Mouse (Mus musculus): ENCODE measurements around the gene Poln.

The Poln gene

GRCm38 (mm10) chr5:34186391-34186790, 17.1 kb upstream of the Poln start:
- DNase-seq: no peak

- DNase-seq: no peak
Measured at GRCm38 (mm10) chr5:34185791-34186190, 16.5 kb upstream of the Poln start.

- DNase-seq: no peak
Measured at GRCm38 (mm10) chr5:34185051-34185580, 15.9 kb upstream of the Poln start.

GRCm38 (mm10) chr5:34183976-34184375, 14.7 kb upstream of the Poln start:
- no peak for DNase-seq

GRCm38 (mm10) chr5:34183156-34183880, 14.1 kb upstream of the Poln start:
- peak; percentile 74 for DNase-seq

GRCm38 (mm10) chr5:34182486-34182885, 13.2 kb upstream of the Poln start:
- peak; percentile 62 for DNase-seq

- DNase-seq: peak; percentile 2
Measured at GRCm38 (mm10) chr5:34177821-34178220, 8.6 kb upstream of the Poln start.

GRCm38 (mm10) chr5:34177091-34177490, 7.8 kb upstream of the Poln start:
- peak; percentile 2 for DNase-seq

GRCm38 (mm10) chr5:34176691-34177090, 7.4 kb upstream of the Poln start:
- peak; percentile 2 for DNase-seq

- DNase-seq: no peak
Measured at GRCm38 (mm10) chr5:34175403-34175694, 6.1 kb upstream of the Poln start.

GRCm38 (mm10) chr5:34174550-34175402, 5.5 kb upstream of the Poln start:
- peak; percentile 1 for DNase-seq

GRCm38 (mm10) chr5:34174021-34174420, 4.8 kb upstream of the Poln start:
- DNase-seq: no peak

- no peak for DNase-seq
Measured at GRCm38 (mm10) chr5:34170726-34171125, 1.5 kb upstream of the Poln start.

GRCm38 (mm10) chr5:34169954-34170353, 706 bp upstream of the Poln start:
- DNase-seq: no peak

GRCm38 (mm10) chr5:34167857-34168256, 1.4 kb downstream of the Poln start:
- DNase-seq: no peak

- DNase-seq: no peak
Measured at GRCm38 (mm10) chr5:34165793-34166192, 3.5 kb downstream of the Poln start.

GRCm38 (mm10) chr5:34148476-34148875, 20.8 kb downstream of the Poln start:
- DNase-seq: no peak

GRCm38 (mm10) chr5:34147554-34147953, 21.7 kb downstream of the Poln start:
- no peak for DNase-seq

- peak; percentile 38 for DNase-seq
Measured at GRCm38 (mm10) chr5:34139751-34140150, 29.5 kb downstream of the Poln start.

- no peak for DNase-seq
Measured at GRCm38 (mm10) chr5:34132731-34133130, 36.5 kb downstream of the Poln start.

GRCm38 (mm10) chr5:34124131-34124530, 45.1 kb downstream of the Poln start:
- no peak for DNase-seq

- no peak for DNase-seq
Measured at GRCm38 (mm10) chr5:34119121-34119856, 50.0 kb downstream of the Poln start.

GRCm38 (mm10) chr5:34105681-34106080, 63.6 kb downstream of the Poln start:
- DNase-seq: no peak

All from kidney, adult 18-20 months (tissue).